Mouse (Mus musculus) midbrain, embryonic 11.5 days (tissue): Measurements from ENCODE around the gene Shld2. TPM values are rescaled to one million over a fixed set of nuclear protein-coding genes. Genes with fewer than 3 reads are reported as not detected.

Experiments
- ATAC-seq: fragments of 200-750 bp; cut with Nextera tagmentation; 2 replicates; pipeline ENCODE4 v1.8.0; 2017; ENCODE audit warnings: moderate TSS enrichment, moderate library complexity; ENCODE audit not compliant: low FRiP score
- DNase-seq: peaks from one replicate; pipeline ENCODE4 v3.0.0; 2015; ENCODE audit warnings: low spot score; ENCODE audit errors: missing footprints
- H3K27ac ChIP-seq: fragments of 300-500 bp; sonication (generic); 2 replicates; pipeline ENCODE4 v1.5.1; 2014; ENCODE audit warnings: low read depth, low read length
- H3K27me3 ChIP-seq: fragments of 300-500 bp; sonication (generic); 2 replicates; pipeline ENCODE4 v1.6.1; 2014; ENCODE audit warnings: mild to moderate bottlenecking, low read length, moderate library complexity, mixed read lengths; ENCODE audit not compliant: control insufficient read depth, insufficient read depth
- H3K36me3 ChIP-seq: fragments of 300-500 bp; sonication (generic); 2 replicates; pipeline ENCODE4 v1.6.1; 2014; ENCODE audit warnings: mild to moderate bottlenecking, low read length, moderate library complexity, mixed read lengths; ENCODE audit not compliant: control insufficient read depth, insufficient read depth
- H3K4me1 ChIP-seq: fragments of 300-500 bp; sonication (generic); 2 replicates; pipeline ENCODE4 v1.6.1; 2014; ENCODE audit warnings: low read length; ENCODE audit not compliant: control insufficient read depth, insufficient read depth
- H3K4me2 ChIP-seq: fragments of 300-500 bp; sonication (generic); 2 replicates; pipeline ENCODE4 v1.6.1; 2014; ENCODE audit warnings: mild to moderate bottlenecking, moderate library complexity
- H3K4me3 ChIP-seq: fragments of 300-500 bp; sonication (generic); 2 replicates; pipeline ENCODE4 v1.5.1; 2014; ENCODE audit warnings: low read depth, low read length
- H3K9ac ChIP-seq: fragments of 300-500 bp; sonication (generic); 2 replicates; pipeline ENCODE4 v1.6.1; 2014; ENCODE audit warnings: low read length
- H3K9me3 ChIP-seq: fragments of 300-500 bp; sonication (generic); 2 replicates; pipeline ENCODE4 v1.6.1; 2016; ENCODE audit warnings: low read length; ENCODE audit not compliant: control insufficient read depth
- WGBS: fragments of 180-500 bp; shearing (Covaris S2); extraction: QIAGEN DNeasy Blood & Tissue Kit; methylation state at CpG from one replicate; pipeline ENCODE4 v1.1.7; 2014; 5-methylcytosine and 5-hydroxymethylcytosine counted together
- polyA plus RNA-seq: library from polyadenylated mRNA; unstranded; fragments of >200 nt; fragmentation: Nextera tagmentation; extraction: Ambion mirVana; gene quantifications from 2 replicates; pipeline ENCODE4 v1.2.1, GENCODE M21; 2014

The Shld2 gene
- 6.2 and 8.0 TPM in 2 replicates for polyA plus RNA-seq

DNA sequence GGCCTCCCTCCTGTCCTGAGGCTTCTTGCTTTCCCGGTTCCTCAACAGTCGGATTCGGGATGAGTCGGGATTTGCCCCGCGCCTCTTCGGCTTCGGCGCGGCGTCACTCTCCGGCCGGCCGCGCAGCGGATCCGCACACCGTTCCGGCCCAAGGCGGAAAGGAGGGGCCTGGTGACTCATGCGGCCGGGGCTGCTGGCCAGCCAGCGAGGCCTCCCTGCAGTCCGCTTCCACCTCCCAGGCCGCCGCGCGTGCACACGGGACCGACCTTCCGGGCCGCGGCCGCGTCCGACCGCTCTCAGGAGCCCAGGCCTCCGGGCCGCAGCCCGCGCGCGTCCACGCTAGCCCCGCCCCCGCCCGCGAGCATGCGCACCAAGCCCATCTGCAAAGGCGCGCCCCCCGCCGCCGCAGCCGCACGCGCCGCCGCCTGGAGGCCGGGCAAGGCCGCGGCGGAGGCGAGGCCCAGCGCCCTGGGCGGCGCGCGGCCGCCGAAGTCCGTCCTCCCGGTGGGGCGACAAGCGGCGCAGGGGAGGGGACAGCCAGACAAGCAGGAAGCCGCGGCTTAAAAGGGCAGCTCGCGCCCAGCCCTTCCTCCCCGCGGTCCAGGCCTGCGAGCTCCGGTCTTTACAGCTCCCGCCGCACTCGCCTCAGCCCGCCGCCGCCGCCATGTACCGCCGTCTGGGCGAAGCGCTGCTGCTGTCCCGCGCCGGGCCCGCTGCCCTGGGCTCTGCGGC, at the start of gene Shld2, which contains the start of gene Glud1:
Gene Shld2 (minus strand): TSS at position 260 of the 732 bp plus-strand sequence.
Gene Glud1 (plus strand): TSS at position 494 of the 732 bp plus-strand sequence.
- Histone ChIP-seq H3K27ac (peak within 1 kb of the TSS; percentile 95), H3K4me1 (peaks cover 17% of the 10 kb centered on the region), H3K9ac (peak within 1 kb of the TSS; percentile 97), H3K4me2 (peak within 1 kb of the TSS; percentile 80), H3K4me3 (peak within 1 kb of the TSS; percentile 87), H3K36me3 (no peaks in the 10 kb centered on the region), H3K9me3 (no peaks in the 10 kb centered on the region), H3K27me3 (no peaks in the 10 kb centered on the region)
- ATAC-seq (peak; percentile 97), DNase-seq (peak; percentile 100)
- under 1% methylated on average over 74 of the region's 100 CpGs for WGBS

DNA sequence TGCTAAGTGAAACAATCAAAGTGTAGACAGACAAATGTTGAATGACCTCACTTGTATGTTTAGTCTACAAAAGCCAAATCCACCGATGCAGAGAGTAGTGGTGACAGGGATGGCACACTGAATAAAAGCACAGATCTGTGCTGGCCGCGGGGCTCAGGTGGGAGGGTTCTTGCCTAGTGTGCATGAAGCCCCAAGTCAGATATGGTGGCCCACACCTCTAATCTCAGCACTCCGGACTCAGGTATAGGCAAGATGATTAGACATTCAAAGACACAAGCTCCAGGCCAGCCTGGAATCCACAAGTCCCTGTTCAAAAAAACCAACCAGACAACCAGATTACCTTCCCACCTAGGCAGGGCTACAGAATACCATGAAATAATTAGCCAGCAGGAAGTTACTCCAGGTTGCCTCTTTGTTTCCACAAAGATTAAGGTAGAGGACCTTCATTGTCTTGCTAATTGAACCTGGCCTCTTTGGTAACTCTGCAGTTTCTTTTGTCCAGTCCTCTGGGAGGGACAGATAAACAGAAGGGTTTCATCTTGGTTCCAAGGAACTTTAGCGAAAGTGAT, 49.5 kb upstream of the Shld2 start:
- no peaks in the 10 kb centered on the region for H3K4me1 ChIP-seq
- H3K27ac ChIP-seq = no peak overlapping the region
- DNase-seq (no peak), ATAC-seq (no peak)
- WGBS = 36% methylated on average over 5 of the region's 5 CpGs
- no peaks in the 10 kb centered on the region; the same call in 1 of the 2 replicates for H3K27me3 ChIP-seq
- H3K9ac ChIP-seq = no peak overlapping the region
- no peaks in the 10 kb centered on the region for H3K9me3 ChIP-seq
- H3K4me3 ChIP-seq = no peak overlapping the region
- H3K36me3 ChIP-seq = no peaks in the 10 kb centered on the region
- no peak overlapping the region for H3K4me2 ChIP-seq

GRCm38 (mm10) chr14:34357671-34358455, 47.6 kb upstream of the Shld2 start:
- H3K9ac ChIP-seq = no peak overlapping the region
- no peak overlapping the region for H3K4me2 ChIP-seq
- H3K4me1 ChIP-seq = no peaks in the 10 kb centered on the region
- WGBS = 87% methylated on average over 7 of the region's 7 CpGs
- no peak for DNase-seq
- H3K36me3 ChIP-seq = no peaks in the 10 kb centered on the region
- H3K4me3 ChIP-seq = no peak overlapping the region
- no peak for ATAC-seq
- H3K9me3 ChIP-seq = no peaks in the 10 kb centered on the region
- H3K27me3 ChIP-seq = no peaks in the 10 kb centered on the region; the same call in 1 of the 2 replicates
- H3K27ac ChIP-seq = no peak overlapping the region

DNA sequence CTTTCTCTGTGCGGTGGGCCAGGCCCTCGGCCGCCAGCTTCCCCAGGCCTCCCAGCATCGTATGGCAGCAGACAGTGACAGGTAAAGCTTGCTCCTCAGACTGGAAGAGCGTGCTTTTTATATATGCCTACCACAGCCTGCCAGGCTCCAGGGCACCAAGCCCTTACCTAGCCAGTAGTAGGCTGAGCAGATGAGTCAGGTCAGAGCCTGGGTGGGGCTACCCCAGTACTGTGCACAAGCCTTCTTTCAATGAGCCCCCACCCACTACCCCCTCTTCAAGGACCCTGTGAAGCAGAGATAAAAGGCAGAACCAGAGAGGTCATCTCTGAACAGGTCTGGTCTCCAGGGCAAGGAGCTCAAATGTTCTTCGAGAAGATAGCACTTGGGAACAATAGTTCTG, 45.0 kb upstream of the Shld2 start, which contains the start of gene Fam25c:
Gene Fam25c (minus strand): TSS at position 133 of the 400 bp plus-strand sequence.
- ATAC-seq (no peak), DNase-seq (no peak)
- H3K36me3 ChIP-seq = no peaks in the 10 kb centered on the region
- H3K27me3 ChIP-seq = no peaks in the 10 kb centered on the region
- no peak within 1 kb of the TSS for H3K4me3 ChIP-seq
- 84% methylated on average over 6 of the region's 6 CpGs for WGBS
- no peaks in the 10 kb centered on the region for H3K4me1 ChIP-seq
- no peak within 1 kb of the TSS for H3K4me2 ChIP-seq
- H3K9ac ChIP-seq = no peak within 1 kb of the TSS
- no peak within 1 kb of the TSS for H3K27ac ChIP-seq
- H3K9me3 ChIP-seq = no peaks in the 10 kb centered on the region

DNA sequence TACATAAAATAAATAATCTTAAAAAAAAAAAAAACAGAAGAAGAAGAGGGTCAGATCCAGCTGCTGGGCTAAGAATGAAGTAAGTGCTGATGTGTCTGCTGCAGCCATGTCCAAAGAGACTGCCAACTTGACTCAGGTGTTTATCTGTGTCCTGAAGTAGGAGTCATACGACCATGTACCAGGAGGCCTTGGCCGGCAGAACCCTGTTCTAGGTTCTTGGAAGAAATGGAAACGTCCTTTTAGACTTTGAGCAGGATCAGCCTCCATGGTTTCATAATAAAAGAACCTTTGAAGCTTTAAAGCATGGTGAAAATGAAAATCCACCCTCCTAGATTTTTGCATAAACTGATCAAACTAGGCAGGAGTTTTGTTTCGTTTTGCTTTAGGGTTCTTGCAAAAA, 44.2 kb upstream of the Shld2 start:
- H3K4me3 ChIP-seq = no peak overlapping the region
- DNase-seq = no peak
- H3K4me2 ChIP-seq = no peak overlapping the region
- no peaks in the 10 kb centered on the region for H3K36me3 ChIP-seq
- WGBS = 85% methylated on average over 4 of the region's 4 CpGs
- no peak for ATAC-seq
- no peaks in the 10 kb centered on the region for H3K9me3 ChIP-seq
- H3K4me1 ChIP-seq = no peaks in the 10 kb centered on the region
- H3K27me3 ChIP-seq = no peaks in the 10 kb centered on the region
- H3K27ac ChIP-seq = no peak overlapping the region
- no peak overlapping the region for H3K9ac ChIP-seq

- no peak overlapping the region for H3K9ac ChIP-seq
- DNase-seq = no peak
- H3K4me1 ChIP-seq = no peaks in the 10 kb centered on the region
- no peaks in the 10 kb centered on the region for H3K9me3 ChIP-seq
- no peaks in the 10 kb centered on the region for H3K27me3 ChIP-seq
- H3K27ac ChIP-seq = no peak overlapping the region
- H3K36me3 ChIP-seq = no peaks in the 10 kb centered on the region
- H3K4me3 ChIP-seq = no peak overlapping the region
- H3K4me2 ChIP-seq = no peak overlapping the region
- no peak for ATAC-seq
- WGBS = 89% methylated on average over 3 of the region's 3 CpGs
Measured at GRCm38 (mm10) chr14:34353326-34353725, 43.0 kb upstream of the Shld2 start.

DNA sequence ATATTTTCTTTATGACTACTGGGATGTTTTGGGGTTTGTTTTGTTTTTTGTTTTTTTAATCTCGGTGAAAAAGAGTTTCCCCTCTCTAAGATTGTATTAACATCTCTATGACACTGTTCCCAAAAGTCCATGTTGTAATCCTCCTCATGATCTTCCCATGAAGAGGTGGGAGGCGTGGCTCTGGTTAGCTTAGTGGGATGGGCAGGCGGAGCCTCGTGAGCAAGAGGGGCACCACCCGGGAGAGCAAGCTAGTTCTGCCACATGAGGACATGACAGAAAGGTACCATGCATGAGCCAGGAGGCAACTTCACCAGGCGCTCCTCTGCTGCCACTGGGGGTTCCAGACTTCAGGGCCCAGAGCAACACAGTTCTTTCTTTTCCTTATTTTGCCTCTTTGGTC, 42.2 kb upstream of the Shld2 start:
- H3K9me3 ChIP-seq = no peaks in the 10 kb centered on the region
- no peak overlapping the region for H3K27ac ChIP-seq
- ATAC-seq (no peak), DNase-seq (no peak)
- H3K36me3 ChIP-seq = no peaks in the 10 kb centered on the region
- H3K4me1 ChIP-seq = no peaks in the 10 kb centered on the region
- no peak overlapping the region for H3K4me2 ChIP-seq
- H3K27me3 ChIP-seq = no peaks in the 10 kb centered on the region
- 73% methylated on average over 6 of the region's 6 CpGs for whole genome bisulfite sequencing
- H3K4me3 ChIP-seq = no peak overlapping the region
- no peak overlapping the region for H3K9ac ChIP-seq

DNA sequence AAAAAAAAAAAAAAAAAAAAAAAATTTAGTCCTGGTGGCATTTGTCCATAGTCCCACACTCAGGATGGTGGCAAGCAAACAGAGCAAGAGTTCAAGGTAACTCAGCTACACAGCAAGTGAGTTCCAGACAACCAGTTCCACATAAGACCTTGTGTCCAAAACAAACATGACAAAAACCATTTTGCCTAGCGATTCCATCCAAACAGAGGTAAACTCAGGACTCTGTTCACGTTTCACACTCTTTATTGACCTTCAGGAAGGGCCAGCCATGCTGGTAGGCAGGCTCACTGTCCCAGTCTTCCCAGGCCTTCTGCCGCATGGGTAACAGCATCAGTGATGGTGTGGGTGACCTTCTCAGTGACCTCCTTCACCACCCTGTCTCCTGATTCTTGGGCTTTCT, 41.4 kb upstream of the Shld2 start:
- H3K27me3 ChIP-seq = no peaks in the 10 kb centered on the region
- 81% methylated on average over 3 of the region's 3 CpGs for WGBS
- ATAC-seq (no peak), DNase-seq (no peak)
- no peaks in the 10 kb centered on the region for H3K36me3 ChIP-seq
- no peak overlapping the region for H3K4me2 ChIP-seq
- H3K4me1 ChIP-seq = no peaks in the 10 kb centered on the region
- no peak overlapping the region for H3K9ac ChIP-seq
- H3K9me3 ChIP-seq = no peaks in the 10 kb centered on the region
- H3K27ac ChIP-seq = no peak overlapping the region
- H3K4me3 ChIP-seq = no peak overlapping the region

DNA sequence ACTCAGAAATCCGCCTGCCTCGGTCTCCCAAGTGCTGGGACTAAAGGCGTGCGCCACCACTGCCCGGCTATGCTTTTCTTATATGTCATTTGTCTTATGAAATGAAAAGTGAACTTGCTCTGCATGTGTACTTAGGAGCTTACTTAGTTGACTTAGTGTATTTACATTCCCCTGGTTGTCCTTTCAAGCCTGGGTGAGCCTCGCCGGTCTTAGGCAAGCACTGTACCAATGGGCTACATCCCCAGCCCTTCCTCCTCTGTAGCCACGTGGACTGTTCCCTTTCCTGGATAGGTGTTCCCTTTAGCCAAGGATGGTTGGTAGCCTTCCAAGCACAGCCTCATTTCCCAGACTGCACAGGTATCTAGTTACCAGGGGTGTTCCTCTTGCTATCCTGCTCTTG, 38.7 kb upstream of the Shld2 start:
- 75% methylated on average over 8 of the region's 8 CpGs for WGBS
- no peak overlapping the region for H3K4me2 ChIP-seq
- DNase-seq = no peak
- H3K9ac ChIP-seq = no peak overlapping the region
- no peaks in the 10 kb centered on the region for H3K36me3 ChIP-seq
- H3K27me3 ChIP-seq = no peaks in the 10 kb centered on the region
- no peak overlapping the region for H3K4me3 ChIP-seq
- no peak overlapping the region for H3K27ac ChIP-seq
- no peak for ATAC-seq
- H3K4me1 ChIP-seq = no peaks in the 10 kb centered on the region
- H3K9me3 ChIP-seq = no peaks in the 10 kb centered on the region
